Mouse (Mus musculus): ENCODE results near the gene Pla2g4b.

DNA sequence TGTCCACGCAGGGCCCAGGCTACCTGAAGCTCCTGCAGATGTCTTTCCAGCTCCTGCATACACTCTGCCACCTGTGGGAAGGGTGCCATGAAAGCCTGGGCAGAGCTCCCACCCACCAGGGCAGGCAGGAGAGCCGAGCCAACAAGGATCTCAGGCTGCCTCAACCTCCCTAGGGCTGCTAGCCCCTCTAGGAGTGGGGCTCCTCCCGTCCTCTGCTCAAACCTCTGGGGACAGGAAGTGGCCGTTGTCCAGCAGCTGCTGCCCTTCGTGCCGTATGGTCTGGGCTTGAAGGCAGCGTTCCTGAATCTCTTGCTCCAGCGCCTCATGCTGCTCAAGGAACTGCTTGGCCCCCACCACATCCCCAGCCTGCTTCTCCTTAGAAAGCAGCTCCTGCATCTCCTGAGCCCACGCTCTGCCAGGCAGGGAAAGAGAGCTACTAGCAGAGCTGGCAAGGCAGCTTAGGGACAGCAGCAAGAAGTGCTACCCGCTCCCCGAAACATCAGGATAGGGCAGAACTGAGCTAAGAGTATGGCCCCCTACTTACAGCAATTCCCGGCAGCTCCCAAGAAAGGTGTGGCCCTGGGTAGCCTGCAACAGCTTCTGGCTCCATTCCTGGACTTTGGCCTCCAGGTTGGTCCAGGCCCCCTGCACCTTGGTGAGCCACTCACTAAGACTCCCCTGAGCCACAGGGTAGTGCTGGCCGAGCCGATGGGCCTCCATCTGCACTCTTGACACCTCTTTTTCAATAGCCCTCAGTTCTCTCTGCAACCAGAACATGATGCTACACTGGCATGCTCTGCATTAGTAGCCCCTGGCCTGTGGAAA, 13.5 kb downstream of the Pla2g4b start:
- no peak for TF ChIP-seq CTCF (IDR thresholded peaks at IDR 0.05; ENCODE audit: borderline replicate concordance, insufficient read depth, low read depth, low read length)
- no peak for TF ChIP-seq POLR2A (IDR thresholded peaks at IDR 0.05; ENCODE audit: borderline replicate concordance, insufficient read depth, low read length)
